Mouse (Mus musculus): ENCODE results near the gene Eps8. TPM values are rescaled to one million over a fixed set of nuclear protein-coding genes. Genes with fewer than 3 reads are reported as not detected.

Eps8 gene
- polyA plus RNA-seq, 1 experiment from 2014 or later = 24.5 TPM

DNA sequence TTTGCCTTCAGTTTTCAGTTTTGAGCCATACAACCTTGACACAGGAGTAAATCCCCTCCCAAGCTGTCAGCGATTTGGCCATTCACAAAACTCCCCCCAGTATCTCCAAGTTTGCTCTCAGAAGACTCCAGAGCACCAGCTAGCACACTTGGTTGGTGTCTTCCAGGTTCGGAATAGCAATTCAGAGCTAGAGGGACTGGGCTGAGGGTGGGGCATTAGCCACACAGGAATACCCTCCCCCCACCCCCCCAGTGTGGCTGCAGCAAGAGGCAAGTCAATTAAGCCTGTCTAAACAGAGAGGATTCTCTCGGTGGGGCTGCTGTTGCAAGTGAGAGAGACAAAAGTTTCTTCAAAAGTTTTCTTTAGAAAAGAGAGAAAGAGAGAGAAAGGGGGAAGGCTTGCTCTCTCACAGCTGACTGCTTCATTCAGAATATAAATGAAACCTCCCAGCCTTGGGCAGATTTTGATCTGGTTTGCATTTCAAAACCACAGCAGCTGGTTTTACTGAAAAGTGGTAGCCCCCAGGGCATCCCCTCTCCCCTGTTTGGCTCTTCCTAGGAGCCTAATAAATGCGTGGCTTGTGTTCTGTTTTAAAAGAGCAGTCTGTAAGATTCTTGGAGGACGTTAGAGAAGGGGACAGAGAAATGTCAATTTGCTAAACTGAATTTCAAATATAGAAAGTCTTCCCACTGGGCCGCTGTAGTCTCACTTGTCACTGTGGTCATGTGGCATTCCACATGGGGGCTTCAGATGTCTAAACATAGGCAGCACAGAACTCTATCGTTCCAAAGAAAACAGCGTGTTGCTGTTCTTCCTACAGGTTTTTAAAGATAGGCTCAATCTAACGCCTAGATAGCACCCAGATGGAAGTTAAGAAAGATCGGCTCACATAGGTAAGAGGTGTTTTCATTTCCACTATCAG is 112.2 kb downstream of the Eps8 start:
- no peak for DNase-seq
- 12% methylated on average over 10 of the region's 10 CpGs for WGBS

GRCm38 (mm10) chr6:137541216-137542176 is 113.2 kb downstream of the Eps8 start:
- ATAC-seq (ENCODE audit: insufficient read depth) (peak; percentile 50), DNase-seq (no peak)
- H3K4me2 ChIP-seq = peak overlapping the region; percentile 31; the same call in 1 of the 2 replicates
- TF ChIP-seq CTCF (IDR thresholded peaks at IDR 0.05; ENCODE audit: low read depth) = no peak
- no peaks in the 10 kb centered on the region for H3K9me3 ChIP-seq (ENCODE audit: low read depth, low read length)
- H3K36me3 ChIP-seq (ENCODE audit: insufficient read depth) = no peaks in the 10 kb centered on the region
- H3K27me3 ChIP-seq (ENCODE audit: insufficient read depth, low read length) = no peaks in the 10 kb centered on the region
- H3K4me1 ChIP-seq (ENCODE audit: insufficient read depth) = peaks cover 15% of the 10 kb centered on the region
- peak overlapping the region; percentile 43; the same call in 1 of the 2 replicates for H3K27ac ChIP-seq (ENCODE audit: low read depth)
- no peak overlapping the region for H3K9ac ChIP-seq
- H3K4me3 ChIP-seq (ENCODE audit: low read depth, low read length) = no peak overlapping the region
- 44% methylated on average over 17 of the region's 17 CpGs for WGBS

More for the DNA sequence above, 112.2 kb downstream of the Eps8 start:
- Histone ChIP-seq H3K9ac (no peak overlapping the region), H3K4me2 (no peak overlapping the region), H3K27ac (ENCODE audit: low read depth) (no peak overlapping the region), H3K9me3 (ENCODE audit: low read depth, low read length) (no peaks in the 10 kb centered on the region), H3K27me3 (ENCODE audit: insufficient read depth, low read length) (no peaks in the 10 kb centered on the region), H3K36me3 (ENCODE audit: insufficient read depth) (no peaks in the 10 kb centered on the region), H3K4me3 (ENCODE audit: low read depth, low read length) (no peak overlapping the region), H3K4me1 (ENCODE audit: insufficient read depth) (peaks cover 15% of the 10 kb centered on the region)
- ATAC-seq (ENCODE audit: insufficient read depth) = no peak
- TF ChIP-seq CTCF (IDR thresholded peaks at IDR 0.05; ENCODE audit: low read depth) = no peak

DNA sequence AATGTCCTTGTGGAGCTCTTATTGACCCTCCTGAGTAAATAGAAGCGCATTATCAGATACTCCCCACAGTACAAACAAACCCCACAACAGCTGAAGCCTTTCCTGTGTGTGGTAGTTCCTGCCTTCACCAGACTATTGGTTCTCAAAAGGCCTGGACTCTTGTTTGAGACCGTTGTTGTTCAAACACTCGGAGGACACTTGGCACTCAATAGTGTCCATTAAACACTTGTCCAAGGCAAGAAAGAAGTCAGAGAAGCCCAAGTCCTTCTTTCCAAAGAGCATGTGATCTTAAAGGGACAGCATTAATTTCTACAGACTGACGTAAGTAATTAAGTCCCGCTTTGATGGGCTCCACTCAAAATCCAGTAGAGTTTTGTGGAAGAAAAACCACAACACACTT is 113.9 kb downstream of the Eps8 start:
- H3K4me1 ChIP-seq (ENCODE audit: insufficient read depth) = peaks cover 15% of the 10 kb centered on the region
- no peak overlapping the region for H3K9ac ChIP-seq
- 51% methylated on average over 5 of the region's 5 CpGs for WGBS
- H3K36me3 ChIP-seq (ENCODE audit: insufficient read depth) = no peaks in the 10 kb centered on the region
- peak overlapping the region; percentile 43; the same call in 1 of the 2 replicates for H3K27ac ChIP-seq (ENCODE audit: low read depth)
- DNase-seq (peak; percentile 51), ATAC-seq (ENCODE audit: insufficient read depth) (peak; percentile 81)
- no peak overlapping the region for H3K4me3 ChIP-seq (ENCODE audit: low read depth, low read length)
- no peaks in the 10 kb centered on the region for H3K27me3 ChIP-seq (ENCODE audit: insufficient read depth, low read length)
- no peak overlapping the region for H3K4me2 ChIP-seq
- no peaks in the 10 kb centered on the region for H3K9me3 ChIP-seq (ENCODE audit: low read depth, low read length)
- no peak for TF ChIP-seq CTCF (IDR thresholded peaks at IDR 0.05; ENCODE audit: low read depth)

GRCm38 (mm10) chr6:137540346-137540745 is 114.3 kb downstream of the Eps8 start:
- H3K27ac ChIP-seq (ENCODE audit: low read depth) = no peak overlapping the region
- DNase-seq = no peak
- H3K4me1 ChIP-seq (ENCODE audit: insufficient read depth) = peaks cover 15% of the 10 kb centered on the region
- no peaks in the 10 kb centered on the region for H3K27me3 ChIP-seq (ENCODE audit: insufficient read depth, low read length)
- H3K9ac ChIP-seq = no peak overlapping the region
- 64% methylated on average over 6 of the region's 6 CpGs for WGBS
- no peak for ATAC-seq (ENCODE audit: insufficient read depth)
- H3K36me3 ChIP-seq (ENCODE audit: insufficient read depth) = no peaks in the 10 kb centered on the region
- no peak overlapping the region for H3K4me3 ChIP-seq (ENCODE audit: low read depth, low read length)
- TF ChIP-seq CTCF (IDR thresholded peaks at IDR 0.05; ENCODE audit: low read depth) = no peak
- no peaks in the 10 kb centered on the region for H3K9me3 ChIP-seq (ENCODE audit: low read depth, low read length)
- no peak overlapping the region for H3K4me2 ChIP-seq

DNA sequence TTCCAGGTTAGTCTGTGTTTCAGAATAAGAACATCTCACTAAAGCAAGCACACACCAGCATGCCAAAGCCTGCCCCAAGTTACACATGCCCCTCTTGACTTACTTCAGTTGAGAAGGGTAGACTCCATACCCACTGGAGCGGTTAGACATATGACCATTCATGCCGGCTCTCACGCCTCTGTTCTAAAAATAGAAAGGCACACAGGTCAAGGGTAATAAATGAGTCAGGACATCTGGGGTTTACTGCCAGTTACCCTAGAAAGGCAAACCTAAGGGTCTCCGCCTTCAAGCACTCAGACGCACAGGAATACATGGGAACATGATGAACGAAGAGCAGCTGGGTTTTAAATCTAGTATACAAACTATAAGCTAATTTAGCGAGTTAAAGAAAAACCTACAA is 115.5 kb downstream of the Eps8 start:
- Histone ChIP-seq H3K4me1 (ENCODE audit: insufficient read depth) (peaks cover 15% of the 10 kb centered on the region), H3K9ac (no peak overlapping the region), H3K4me3 (ENCODE audit: low read depth, low read length) (no peak overlapping the region), H3K9me3 (ENCODE audit: low read depth, low read length) (no peaks in the 10 kb centered on the region), H3K4me2 (no peak overlapping the region), H3K27me3 (ENCODE audit: insufficient read depth, low read length) (no peaks in the 10 kb centered on the region), H3K36me3 (ENCODE audit: insufficient read depth) (no peaks in the 10 kb centered on the region), H3K27ac (ENCODE audit: low read depth) (no peak overlapping the region)
- WGBS = 43% methylated on average over 7 of the region's 7 CpGs
- no peak for ATAC-seq (ENCODE audit: insufficient read depth)
- TF ChIP-seq CTCF (IDR thresholded peaks at IDR 0.05; ENCODE audit: low read depth) = no peak
- DNase-seq = no peak

DNA sequence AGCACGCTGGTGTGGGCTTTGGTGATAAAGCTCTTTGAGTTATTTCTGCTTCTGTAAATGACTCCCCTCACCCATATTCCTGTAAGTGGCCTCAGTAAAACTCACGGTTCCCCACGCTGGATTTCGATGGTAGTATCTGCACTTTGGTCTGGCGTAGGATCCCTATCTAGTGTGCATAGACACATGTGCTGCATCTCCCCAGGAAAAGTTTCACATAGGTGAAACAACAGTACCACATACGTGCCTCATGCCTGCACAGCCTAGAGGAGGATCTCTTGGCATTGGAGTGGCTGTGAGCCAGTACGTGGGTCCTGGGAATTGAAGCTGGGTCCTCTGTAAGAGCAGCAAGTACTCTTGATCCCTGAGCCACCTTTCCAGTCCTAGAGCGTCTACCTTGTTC is 121.9 kb downstream of the Eps8 start:
- H3K36me3 ChIP-seq (ENCODE audit: insufficient read depth) = no peaks in the 10 kb centered on the region
- ATAC-seq (ENCODE audit: insufficient read depth) (no peak), DNase-seq (no peak)
- H3K27ac ChIP-seq (ENCODE audit: low read depth) = no peak overlapping the region
- H3K9ac ChIP-seq = no peak overlapping the region
- H3K4me1 ChIP-seq (ENCODE audit: insufficient read depth) = no peaks in the 10 kb centered on the region
- no peak overlapping the region for H3K4me2 ChIP-seq
- TF ChIP-seq CTCF (IDR thresholded peaks at IDR 0.05; ENCODE audit: low read depth) = no peak
- 82% methylated on average over 8 of the region's 8 CpGs for WGBS
- no peaks in the 10 kb centered on the region for H3K27me3 ChIP-seq (ENCODE audit: insufficient read depth, low read length)
- no peaks in the 10 kb centered on the region for H3K9me3 ChIP-seq (ENCODE audit: low read depth, low read length)
- no peak overlapping the region for H3K4me3 ChIP-seq (ENCODE audit: low read depth, low read length)

Data from lung, embryonic 14.5 days (tissue).